Mouse (Mus musculus) embryo, embryonic 10.5 days (tissue): ENCODE data around the gene Fam53b.

Experiments used
- DNase-seq: peaks from one replicate; pipeline ENCODE4 v3.0.0-alpha.2; 2015; ENCODE audit warnings: low spot score

The Fam53b gene

GRCm38 (mm10) chr7:132810879-132811278 is 2.8 kb downstream of the Fam53b start:
- peak; percentile 95 for DNase-seq

GRCm38 (mm10) chr7:132810368-132810767 is 3.3 kb downstream of the Fam53b start:
- DNase-seq = peak; percentile 56

- peak; percentile 22 for DNase-seq
These were observed 4.0 kb downstream of the Fam53b start for GRCm38 (mm10) chr7:132809721-132810120.

GRCm38 (mm10) chr7:132808841-132809682 is 4.6 kb downstream of the Fam53b start:
- peak; percentile 74 for DNase-seq

- DNase-seq = peak; percentile 42
These were observed 5.5 kb downstream of the Fam53b start for GRCm38 (mm10) chr7:132808051-132808796.

- no peak for DNase-seq
These were observed 6.5 kb downstream of the Fam53b start for GRCm38 (mm10) chr7:132806926-132807857.

GRCm38 (mm10) chr7:132806286-132806685 is 7.4 kb downstream of the Fam53b start:
- no peak for DNase-seq

GRCm38 (mm10) chr7:132804951-132805350 is 8.7 kb downstream of the Fam53b start:
- no peak for DNase-seq

- DNase-seq = no peak
These were observed 9.2 kb downstream of the Fam53b start for GRCm38 (mm10) chr7:132804461-132804860.

GRCm38 (mm10) chr7:132803962-132804361 is 9.7 kb downstream of the Fam53b start:
- no peak for DNase-seq

- no peak for DNase-seq
These were observed 10.3 kb downstream of the Fam53b start for GRCm38 (mm10) chr7:132803336-132803735.

GRCm38 (mm10) chr7:132802691-132803090 is 11.0 kb downstream of the Fam53b start:
- DNase-seq = no peak

- no peak for DNase-seq
These were observed 11.6 kb downstream of the Fam53b start for GRCm38 (mm10) chr7:132802066-132802465.

- DNase-seq = no peak
These were observed 12.2 kb downstream of the Fam53b start for GRCm38 (mm10) chr7:132801509-132801908.

- DNase-seq = no peak
These were observed 12.8 kb downstream of the Fam53b start for GRCm38 (mm10) chr7:132800868-132801267.

GRCm38 (mm10) chr7:132799119-132800016 is 14.3 kb downstream of the Fam53b start:
- no peak for DNase-seq

GRCm38 (mm10) chr7:132795141-132795540 is 18.5 kb downstream of the Fam53b start:
- DNase-seq = no peak

- DNase-seq = no peak
These were observed 20.2 kb downstream of the Fam53b start for GRCm38 (mm10) chr7:132793467-132793866.

GRCm38 (mm10) chr7:132790447-132791219 is 23.1 kb downstream of the Fam53b start:
- DNase-seq = no peak

GRCm38 (mm10) chr7:132788826-132789225 is 24.9 kb downstream of the Fam53b start:
- DNase-seq = no peak
